9 mouse cellular contexts compared by ENCODE assay signal in genomic region chr17:32789244-32789643, GRCm38 (mm10). TPM values are rescaled to one million over a fixed set of nuclear protein-coding genes. Genes with fewer than 3 reads are reported as not detected.
DNase-seq lines count a peak whose midpoint lies in the region; ATAC-seq and TF ChIP-seq lines count a peak whose summit lies in the region.
"Had no signal": no experiment of that assay in that cellular context is flagged by ENCODE, and none has a peak within 500 bp of the region (broad histone marks: within the 10 kb centered on the region; RNA-seq: fewer than 3 reads in every experiment).

No protein-coding gene starts in this region.

- no peak for DNase-seq in forebrain, embryonic 14.5 days (ENCODE audit: low spot score)
- DNase-seq in layer of hippocampus, adult 2 months (ENCODE audit: low spot score in 2 of 2) = no peak
- no peak for DNase-seq in layer of hippocampus, adult 11-12 months (ENCODE audit: low spot score)
- DNase-seq in ZHBTc4 (ENCODE audit: low read depth, low spot score) = peak; percentile 29
- no peak for DNase-seq in adrenal gland, adult 2 months
- DNase-seq in gastrocnemius, postnatal 14 days = no peak

- H3K27ac ChIP-seq in forebrain, embryonic 12.5 days = no peak overlapping the region
- H3K27ac ChIP-seq in forebrain, embryonic 14.5 days (ENCODE audit: low read depth, low read length) = no peak overlapping the region
- no peak overlapping the region for H3K27ac ChIP-seq in layer of hippocampus, adult 2 months
- H3K27ac ChIP-seq in limb, embryonic 13.5 days = no peak overlapping the region

- TF ChIP-seq CTCF in layer of hippocampus, adult 2 months (conservative IDR thresholded peaks at IDR 0.05) = 0 out of 2 replicates have a peak, but pooled peaks have one; percentile 14

- peaks cover 9% of the 10 kb centered on the region for H3K36me3 ChIP-seq in forebrain, embryonic 12.5 days (replicated peaks)
- H3K36me3 ChIP-seq in forebrain, embryonic 14.5 days (ENCODE audit: control insufficient read depth, insufficient read depth, low read length) = peaks cover 11% of the 10 kb centered on the region
- peaks cover 12% of the 10 kb centered on the region for H3K36me3 ChIP-seq in limb, embryonic 13.5 days

- ATAC-seq in forebrain, embryonic 12.5 days (ENCODE audit: low FRiP score) = no peak
- no peak for ATAC-seq in forebrain, embryonic 14.5 days
- ATAC-seq in limb, embryonic 13.5 days (ENCODE audit: low FRiP score, low read depth) = no peak

- no peak overlapping the region for H3K4me3 ChIP-seq in forebrain, embryonic 12.5 days (replicated peaks)
- H3K4me3 ChIP-seq in forebrain, embryonic 14.5 days (ENCODE audit: low read depth, low read length) = no peak overlapping the region
- no peak overlapping the region for H3K4me3 ChIP-seq in layer of hippocampus, adult 2 months
- H3K4me3 ChIP-seq in limb, embryonic 13.5 days = peak overlapping the region; percentile 89; the same call in 1 of the 2 replicates

- no peaks in the 10 kb centered on the region for H3K9me3 ChIP-seq in forebrain, embryonic 12.5 days
- H3K9me3 ChIP-seq in forebrain, embryonic 14.5 days (replicated peaks; ENCODE audit: control insufficient read depth, low read length) = no peaks in the 10 kb centered on the region
- no peaks in the 10 kb centered on the region for H3K9me3 ChIP-seq in limb, embryonic 13.5 days

- H3K9ac ChIP-seq in forebrain, embryonic 12.5 days = peak overlapping the region; percentile 53; the same call in 1 of the 2 replicates
- no peak overlapping the region for H3K9ac ChIP-seq in forebrain, embryonic 14.5 days (ENCODE audit: low read length)
- H3K9ac ChIP-seq in limb, embryonic 13.5 days = no peak overlapping the region

- H3K27me3 ChIP-seq in forebrain, embryonic 12.5 days = no peaks in the 10 kb centered on the region
- no peaks in the 10 kb centered on the region for H3K27me3 ChIP-seq in forebrain, embryonic 14.5 days (replicated peaks; ENCODE audit: control insufficient read depth, insufficient read depth, low read length)
- H3K27me3 ChIP-seq in limb, embryonic 13.5 days = no peaks in the 10 kb centered on the region

- peak overlapping the region; percentile 61 for H3K4me2 ChIP-seq in forebrain, embryonic 12.5 days
- H3K4me2 ChIP-seq in forebrain, embryonic 14.5 days (ENCODE audit: low read length) = no peak overlapping the region
- peak overlapping the region; percentile 74 for H3K4me2 ChIP-seq in limb, embryonic 13.5 days (replicated peaks)

- H3K4me1 ChIP-seq in forebrain, embryonic 12.5 days = peaks cover 24% of the 10 kb centered on the region
- peaks cover 19% of the 10 kb centered on the region for H3K4me1 ChIP-seq in forebrain, embryonic 14.5 days (ENCODE audit: control insufficient read depth, insufficient read depth, low read length)
- H3K4me1 ChIP-seq in limb, embryonic 13.5 days = peaks cover 17% of the 10 kb centered on the region

- intact Hi-C loops in gastrocnemius, postnatal 14 days (cut with DNase I; ENCODE audit: low total_unique reads) = no loop called here

- 74% methylated on average over 8 of the region's 8 CpGs for WGBS in forebrain, embryonic 12.5 days
- WGBS in forebrain, embryonic 14.5 days = 74% methylated on average over 8 of the region's 8 CpGs
- 82% methylated on average over 8 of the region's 8 CpGs for WGBS in limb, embryonic 13.5 days

RNA-seq across cellular contexts. Expression of gene Zfp871, which starts 1.2 kb away (rescaled TPM):
- polyA plus RNA-seq in forebrain, embryonic 12.5 days (2016; fragmentation: Nextera tagmentation; extraction: Ambion mirVana) = 56.3 and 56.5 TPM in 2 replicates
- polyA plus RNA-seq in forebrain, embryonic 14.5 days (2014; fragmentation: Nextera tagmentation; extraction: Ambion mirVana) = 44.1 and 72.0 TPM in 2 replicates
- 10 to 100 TPM; 89.6 to 97.0 TPM for total RNA-seq in layer of hippocampus, adult 2 months (2021)
- polyA plus RNA-seq in limb, embryonic 13.5 days (2015; fragmentation: Nextera tagmentation; extraction: Ambion mirVana) = 46.3 and 50.3 TPM in 2 replicates
- total RNA-seq in adrenal gland, adult 2 months (2021) = 10 to 100 TPM; 41.3 to 45.9 TPM
- 3.8 and 4.8 TPM in 2 replicates for polyA plus RNA-seq in adrenal gland, adult 2 months (2012; rRNA removed)
- 10 to 100 TPM; 22.2 to 24.0 TPM for total RNA-seq in gastrocnemius, postnatal 14 days (2021)

RNA-seq across cellular contexts. Expression of gene Zfp811, which starts 20.5 kb away (rescaled TPM):
- polyA plus RNA-seq in forebrain, embryonic 12.5 days (2016; fragmentation: Nextera tagmentation; extraction: Ambion mirVana) = 32.2 and 34.2 TPM in 2 replicates
- polyA plus RNA-seq in forebrain, embryonic 14.5 days (2014; fragmentation: Nextera tagmentation; extraction: Ambion mirVana) = 22.2 and 25.2 TPM in 2 replicates
- 1 to 10 TPM; 6.3 to 7.3 TPM for total RNA-seq in layer of hippocampus, adult 2 months (2021)
- 5.3 and 5.8 TPM in 2 replicates for polyA plus RNA-seq in limb, embryonic 13.5 days (2015; fragmentation: Nextera tagmentation; extraction: Ambion mirVana)
- total RNA-seq in adrenal gland, adult 2 months (2021) = under 1 TPM; 0.43 to 0.69 TPM
- 0.02 TPM in 1 of 2 replicates, not detected in the other for polyA plus RNA-seq in adrenal gland, adult 2 months (2012; rRNA removed)
- total RNA-seq in gastrocnemius, postnatal 14 days (2021) = under 1 TPM; 0.18 to 0.33 TPM
- polyA plus RNA-seq: liver, adult 2 months had no signal

RNA-seq across cellular contexts. Expression of gene Zfp799, which starts 40.8 kb away (rescaled TPM):
- polyA plus RNA-seq in forebrain, embryonic 12.5 days (2016; fragmentation: Nextera tagmentation; extraction: Ambion mirVana) = 17.9 and 18.3 TPM in 2 replicates
- polyA plus RNA-seq in forebrain, embryonic 14.5 days (2014; fragmentation: Nextera tagmentation; extraction: Ambion mirVana) = 20.7 and 25.7 TPM in 2 replicates
- total RNA-seq in layer of hippocampus, adult 2 months (2021) = 10 to 100 TPM; 30.7 to 34.6 TPM
- 21.7 and 22.0 TPM in 2 replicates for polyA plus RNA-seq in limb, embryonic 13.5 days (2015; fragmentation: Nextera tagmentation; extraction: Ambion mirVana)
- total RNA-seq in adrenal gland, adult 2 months (2021) = 10 to 100 TPM in 1 of 2 experiments, 1 to 10 TPM in 1; 8.9 to 13.5 TPM
- 1.6 and 3.9 TPM in 2 replicates for polyA plus RNA-seq in adrenal gland, adult 2 months (2012; rRNA removed)
- total RNA-seq in gastrocnemius, postnatal 14 days (2021) = 1 to 10 TPM; 6.3 to 7.7 TPM
